Mouse (Mus musculus): ENCODE results near the gene Nat10.

Gene Nat10

GRCm38 (mm10) chr2:103690828-103691227 is 70.2 kb downstream of the Nat10 start:
- DNase-seq: no peak

GRCm38 (mm10) chr2:103690425-103690824 is 70.6 kb downstream of the Nat10 start:
- DNase-seq: no peak

DNA sequence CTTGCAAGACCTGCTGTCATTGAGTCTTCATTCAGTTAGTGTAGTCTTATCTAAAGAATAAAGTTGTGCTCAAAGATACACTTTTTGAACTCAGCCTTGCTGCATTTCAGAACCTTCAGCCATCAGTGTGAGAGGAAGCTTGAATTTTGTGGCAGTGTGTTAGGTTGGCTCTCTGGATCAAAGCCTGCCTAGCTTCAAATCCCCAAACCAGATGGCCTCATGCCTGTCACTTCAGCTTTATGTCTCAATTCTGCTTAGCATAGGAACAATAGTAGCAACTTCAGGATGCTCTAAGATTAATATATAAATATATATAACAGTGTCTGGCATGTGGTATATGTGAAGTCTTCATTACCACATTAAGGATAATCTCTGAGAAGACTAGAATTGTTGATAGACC is 73.2 kb downstream of the Nat10 start:
- no peak for DNase-seq

GRCm38 (mm10) chr2:103687143-103687542 is 73.9 kb downstream of the Nat10 start:
- DNase-seq: no peak

DNA sequence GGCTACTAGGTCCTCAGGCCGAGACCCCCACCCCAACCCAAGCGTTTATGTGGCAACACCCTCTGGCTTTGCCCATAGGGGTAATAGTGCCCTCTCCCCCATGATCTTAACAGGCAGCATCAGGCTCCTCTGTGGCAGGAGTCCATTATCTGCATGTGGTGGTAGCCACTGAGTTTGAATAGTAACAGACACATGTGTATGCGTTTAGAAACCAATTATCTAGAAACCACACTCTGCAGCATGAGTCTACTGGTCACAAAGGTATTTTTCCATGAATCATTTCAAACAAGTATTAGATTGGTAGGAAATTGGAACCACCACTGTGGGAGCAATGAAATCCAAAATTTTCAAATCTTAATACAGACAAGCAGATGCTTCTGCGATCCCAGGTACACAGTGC is 75.5 kb downstream of the Nat10 start:
- no peak for DNase-seq

DNA sequence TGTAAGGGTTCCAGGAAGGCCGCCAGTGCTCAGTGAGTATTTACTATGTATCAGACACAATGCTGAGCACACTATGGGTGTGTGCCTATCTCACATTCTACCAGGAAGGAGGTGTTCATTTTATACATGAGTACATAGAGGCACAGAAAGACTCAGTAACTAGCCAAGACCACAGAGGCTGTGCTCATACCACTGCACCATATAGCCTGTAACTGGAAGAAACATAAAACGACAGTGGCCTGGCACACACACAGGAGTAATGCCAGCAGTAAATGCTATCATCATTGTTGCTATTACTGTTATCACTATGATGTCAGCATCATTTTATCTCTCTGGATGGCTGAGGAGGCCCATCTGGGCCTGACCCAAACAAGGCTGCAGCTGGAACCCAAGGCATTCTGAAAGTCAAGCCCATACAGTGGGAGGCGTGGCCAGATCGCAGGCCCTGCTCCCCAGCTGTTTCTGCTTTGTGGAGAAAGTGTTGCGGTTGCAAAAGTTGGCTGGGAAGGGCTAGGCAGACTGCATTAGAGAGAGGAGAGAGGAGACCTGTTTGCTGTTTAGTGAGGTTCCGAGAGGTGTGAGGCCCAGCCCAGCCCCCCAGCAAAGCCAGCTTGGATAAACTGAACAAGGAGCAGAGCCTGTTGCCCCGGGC is 76.0 kb downstream of the Nat10 start:
- no peak for DNase-seq

- DNase-seq: no peak
Observed at GRCm38 (mm10) chr2:103684431-103684830, 76.6 kb downstream of the Nat10 start.

- no peak for DNase-seq
Observed at GRCm38 (mm10) chr2:103682927-103683442, 78.1 kb downstream of the Nat10 start.

DNA sequence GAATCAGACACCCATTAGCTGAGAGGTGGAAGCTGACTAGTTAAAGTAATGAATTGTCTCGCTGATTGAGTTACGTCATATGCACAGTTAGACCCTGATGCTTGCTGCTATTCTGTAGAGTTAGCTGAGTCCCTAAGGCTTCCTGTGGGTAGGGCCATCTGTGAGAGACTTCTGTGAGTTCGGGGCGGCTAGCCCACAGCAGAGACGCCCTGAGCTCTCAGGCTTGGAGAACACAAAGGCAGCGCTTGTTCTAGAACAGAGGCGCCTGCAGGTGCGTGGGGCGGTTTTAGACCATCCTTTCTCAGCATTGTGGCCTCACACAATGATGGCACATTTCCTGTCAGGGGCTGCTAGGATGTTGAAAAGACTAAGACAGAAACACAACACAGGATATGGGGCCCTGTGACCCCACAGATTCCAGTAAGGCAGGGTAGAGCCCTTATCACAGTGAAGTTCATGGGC is 78.8 kb downstream of the Nat10 start:
- DNase-seq: no peak

DNA sequence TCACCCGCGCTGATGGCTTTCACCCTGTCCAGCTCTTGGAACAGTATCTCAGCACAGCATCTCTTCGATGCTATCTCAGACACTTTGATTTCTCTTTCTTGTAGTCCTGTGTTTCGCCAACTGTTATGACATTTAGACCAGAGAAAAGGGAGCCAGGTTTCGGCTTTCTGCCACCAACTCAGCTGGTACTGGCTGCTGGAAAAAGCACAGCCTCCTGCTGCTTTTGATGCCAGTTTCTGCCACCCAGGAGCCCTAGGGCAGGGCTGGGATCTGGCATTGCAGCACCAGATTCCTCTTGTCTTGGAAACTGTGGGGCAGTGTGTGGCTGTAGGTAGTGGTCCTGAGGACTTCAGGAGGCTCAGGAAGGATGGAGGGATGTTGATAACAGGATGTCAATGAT is 79.9 kb downstream of the Nat10 start:
- no peak for DNase-seq

- DNase-seq: no peak
Observed at GRCm38 (mm10) chr2:103680364-103681110, 80.5 kb downstream of the Nat10 start.

DNA sequence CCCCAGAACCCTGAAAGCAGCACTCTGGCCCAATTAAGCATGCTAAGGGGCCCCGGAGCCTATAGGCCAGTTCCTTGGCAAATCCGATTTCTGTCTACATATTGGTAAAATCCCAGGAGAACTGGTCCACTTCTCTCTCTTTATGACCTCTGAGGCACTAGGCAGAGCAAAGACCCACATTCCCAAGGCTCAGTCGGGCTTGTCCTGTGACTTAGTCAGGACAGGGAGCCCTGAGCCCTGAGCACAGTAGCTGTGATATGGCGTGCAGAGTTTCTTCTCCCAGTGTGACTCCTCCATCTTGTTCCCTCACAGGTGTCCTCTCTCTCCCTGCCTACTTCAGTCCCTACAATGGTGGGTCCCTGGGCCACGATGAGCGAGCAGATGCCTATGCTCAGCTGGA is 82.6 kb downstream of the Nat10 start:
- DNase-seq: no peak

- no peak for DNase-seq
Observed at GRCm38 (mm10) chr2:103677614-103678369, 83.3 kb downstream of the Nat10 start.

- DNase-seq: no peak
Observed at GRCm38 (mm10) chr2:103676808-103677207, 84.3 kb downstream of the Nat10 start.

- DNase-seq: no peak
Observed at GRCm38 (mm10) chr2:103675391-103675790, 85.7 kb downstream of the Nat10 start.

GRCm38 (mm10) chr2:103673609-103674008 is 87.5 kb downstream of the Nat10 start:
- no peak for DNase-seq

DNA sequence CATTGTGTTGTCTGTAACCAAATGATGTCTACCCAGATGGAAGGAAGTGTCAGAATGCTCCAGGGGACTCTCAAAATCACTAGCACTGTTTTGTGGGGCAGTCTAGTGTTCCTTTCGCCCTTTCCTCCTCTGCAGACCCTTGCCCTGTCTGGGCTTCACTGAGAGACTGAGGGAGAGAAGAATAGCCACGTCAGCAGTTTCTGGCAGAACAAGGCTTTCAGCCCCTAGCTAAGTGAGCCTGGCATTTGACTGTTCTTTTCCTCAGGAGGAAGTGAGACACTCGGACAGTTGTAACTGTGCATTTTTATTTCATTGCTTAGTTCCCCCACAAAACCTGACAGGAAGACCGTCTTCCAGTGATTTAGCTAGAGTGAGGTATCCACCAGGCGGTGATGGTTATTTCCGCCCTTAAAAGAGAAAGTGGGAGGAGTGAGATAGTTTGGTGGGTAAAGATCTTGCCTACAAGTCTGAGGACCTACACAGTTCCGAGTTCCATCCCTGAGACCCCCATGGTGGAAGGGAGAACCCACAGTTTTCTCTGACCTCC is 88.4 kb downstream of the Nat10 start:
- no peak for DNase-seq

All from kidney, adult 18-20 months (tissue).